Mouse (Mus musculus): ENCODE measurements around the gene Zfp940.

- TF ChIP-seq CTCF (IDR thresholded peaks at IDR 0.05; ENCODE audit: borderline replicate concordance, control insufficient read depth, extremely low read depth, insufficient read depth, low read length, poor library complexity) (no peak), POLR2A (IDR thresholded peaks at IDR 0.05; ENCODE audit: control insufficient read depth, extremely low read depth, insufficient read depth, low read length, poor library complexity) (no peak)
Observed at GRCm38 (mm10) chr7:29828001-29828400, 25.5 kb downstream of the Zfp940 start.
